Mouse (Mus musculus) spleen, adult 10 weeks (tissue): ENCODE data around the gene Snupn. TPM values are rescaled to one million over a fixed set of nuclear protein-coding genes. Genes with fewer than 3 reads are reported as not detected.

Experiments
- polyA plus RNA-seq: library from polyadenylated mRNA; stranded (reverse); fragments of 350-450 nt; fragmentation: Illumina TruSeq; extraction: RNeasy Lipid Tissue Mini Kit (QIAGEN cat#74804); gene quantifications from one replicate; pipeline ENCODE4 v1.2.3, GENCODE M21; 2015; ENCODE audit warnings: low replicate concordance; ENCODE audit not compliant: insufficient read depth

Snupn gene
- 24.9 TPM for polyA plus RNA-seq

GRCm38 (mm10) chr9:56950414-56951400 is at the start of gene Snupn:
Snupn (plus strand) TSS chr9:56950878.

DNA sequence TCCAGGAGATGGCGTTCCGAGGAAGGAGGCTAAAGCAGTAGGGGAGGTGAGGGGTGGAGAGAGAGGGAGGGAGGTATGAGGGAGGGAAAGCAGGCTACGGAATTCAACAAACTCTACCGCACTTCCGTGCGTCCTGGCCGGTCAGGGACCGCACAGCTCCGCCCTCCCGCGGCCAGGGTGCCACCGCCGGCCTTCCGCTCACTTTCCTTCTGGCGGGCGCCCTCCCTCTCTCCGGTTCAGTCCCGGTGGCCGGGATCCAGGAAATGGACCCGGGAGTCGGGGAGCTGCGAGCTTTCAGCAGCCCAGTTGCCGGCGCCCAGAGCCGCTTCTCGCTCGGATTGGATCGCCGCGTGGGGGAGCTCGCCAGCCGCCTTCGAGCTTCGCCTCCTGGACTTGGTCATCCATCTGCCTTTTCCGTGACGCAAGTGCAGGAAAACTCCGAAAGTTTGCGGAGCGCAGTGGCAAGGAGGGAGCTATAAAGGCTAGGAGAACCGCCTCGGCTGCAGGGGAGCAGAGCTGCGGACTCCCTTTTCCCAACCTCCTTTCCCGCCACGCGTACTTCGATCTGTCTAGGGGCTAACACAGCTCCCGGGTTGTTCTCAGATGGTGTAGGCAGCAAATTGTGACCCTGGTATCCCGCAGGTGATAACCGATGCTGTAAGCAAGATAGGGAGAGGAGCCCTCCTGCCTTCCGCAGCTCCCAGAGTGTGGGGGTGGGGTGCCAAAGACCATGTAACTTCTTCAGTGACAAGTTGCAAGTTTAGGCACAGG is 22.5 kb upstream of the Snupn start, which contains the start of gene Snx33:
Gene Snx33 (minus strand): TSS at position 331 of the 771 bp plus-strand sequence.

GRCm38 (mm10) chr9:56937223-56938160 is 13.2 kb upstream of the Snupn start, which contains the start of gene Imp3:
Imp3 (plus strand) TSS chr9:56937475.

GRCm38 (mm10) chr9:56994286-56995197 is 43.9 kb downstream of the Snupn start, which contains the start of gene Ptpn9:
Ptpn9 (plus strand) TSS chr9:56994923.

Other genes starting within 250 kb of the Snupn start
- 0.22 TPM for gene Lingo1, start 154.4 kb upstream of the Snupn start, polyA plus RNA-seq
- 0.23 TPM for gene Odf3l1, start 86.2 kb upstream of the Snupn start, polyA plus RNA-seq
- gene Cspg4, start 85.8 kb upstream of the Snupn start, polyA plus RNA-seq = 0.39 TPM
- 10.0 TPM for gene Snx33, start 22.5 kb upstream of the Snupn start, polyA plus RNA-seq
- 69.2 TPM for gene Imp3, start 13.4 kb upstream of the Snupn start, polyA plus RNA-seq
- gene Ptpn9, start 44.0 kb downstream of the Snupn start, polyA plus RNA-seq = 31.5 TPM
- 65.3 TPM for gene Sin3a, start 121.2 kb downstream of the Snupn start, polyA plus RNA-seq
- 66.3 TPM for gene Man2c1, start 179.8 kb downstream of the Snupn start, polyA plus RNA-seq
- gene Neil1, start 197.4 kb downstream of the Snupn start, polyA plus RNA-seq = 13.1 TPM
- 80.4 TPM for gene Commd4, start 207.5 kb downstream of the Snupn start, polyA plus RNA-seq